Mouse (Mus musculus): ENCODE results near the gene Tmem262.

GRCm38 (mm10) chr19:6097847-6098246 lies 18.0 kb downstream of the Tmem262 start:
- no peak for TF ChIP-seq POLR2A (IDR thresholded peaks at IDR 0.05; ENCODE audit: insufficient read length, low read depth)
- TF ChIP-seq CEBPB (IDR thresholded peaks at IDR 0.05; ENCODE audit: insufficient read depth, poor library complexity, severe bottlenecking), result no peak
- TF ChIP-seq TCF12 (IDR thresholded peaks at IDR 0.05; ENCODE audit: insufficient read depth, poor library complexity, severe bottlenecking), result no peak
- TF ChIP-seq MAX (IDR thresholded peaks at IDR 0.05; ENCODE audit: low read depth), result no peak
- no peak for TF ChIP-seq MYOG (IDR thresholded peaks at IDR 0.05; ENCODE audit: control insufficient read depth in 1 of 3, insufficient read depth in 1 of 3, insufficient read length in 2 of 3, low read depth in 2 of 3)
- no peak for TF ChIP-seq POLR2AphosphoS2 (IDR thresholded peaks at IDR 0.05; ENCODE audit: insufficient read length, low read depth)
- no peak for TF ChIP-seq MYOD1 (IDR thresholded peaks at IDR 0.05; ENCODE audit: control insufficient read depth in 1 of 3, insufficient read length in 2 of 3, low read depth in 2 of 3)
- no peak for TF ChIP-seq SRF (IDR thresholded peaks at IDR 0.05; ENCODE audit: control insufficient read depth, insufficient read length, low read depth)
- TF ChIP-seq TCF3 (IDR thresholded peaks at IDR 0.05; ENCODE audit: insufficient read length, low read depth), result no peak
- TF ChIP-seq USF1 (IDR thresholded peaks at IDR 0.05; ENCODE audit: low read depth), result no peak
- TF ChIP-seq REST (IDR thresholded peaks at IDR 0.05; ENCODE audit: insufficient read depth, insufficient read length), result no peak

All from myocyte (in vitro differentiated cells).